Comparison of ENCODE assay signal across 9 mouse cellular contexts in genomic region chr15:12246360-12247158, GRCm38 (mm10). TPM values are rescaled to one million over a fixed set of nuclear protein-coding genes. Genes with fewer than 3 reads are reported as not detected.
DNase-seq lines count a peak whose midpoint lies in the region; ATAC-seq and TF ChIP-seq lines count a peak whose summit lies in the region.
"Had no signal": no experiment of that assay in that cellular context is flagged by ENCODE, and none has a peak within 500 bp of the region (broad histone marks: within the 10 kb centered on the region; RNA-seq: fewer than 3 reads in every experiment).

No protein-coding gene starts in this region.

- H3K27me3 ChIP-seq in hindbrain, embryonic 12.5 days = no peaks in the 10 kb centered on the region
- no peaks in the 10 kb centered on the region for H3K27me3 ChIP-seq in hindbrain, embryonic 11.5 days (ENCODE audit: control insufficient read depth, insufficient read depth, low read length)
- no peaks in the 10 kb centered on the region for H3K27me3 ChIP-seq in forebrain, postnatal 0 days (ENCODE audit: insufficient read depth, low read length)
- H3K27me3 ChIP-seq in midbrain, embryonic 11.5 days (ENCODE audit: control insufficient read depth, insufficient read depth, low read length) = no peaks in the 10 kb centered on the region

- H3K4me2 ChIP-seq in hindbrain, embryonic 12.5 days (replicated peaks) = no peak overlapping the region
- H3K4me2 ChIP-seq in hindbrain, embryonic 11.5 days (replicated peaks; ENCODE audit: low read depth, low read length) = no peak overlapping the region
- no peak overlapping the region for H3K4me2 ChIP-seq in forebrain, postnatal 0 days (ENCODE audit: low read depth)
- H3K4me2 ChIP-seq in midbrain, embryonic 11.5 days = no peak overlapping the region

- H3K4me1 ChIP-seq in hindbrain, embryonic 12.5 days = peaks cover 3% of the 10 kb centered on the region; the same call in 1 of the 2 replicates
- H3K4me1 ChIP-seq in hindbrain, embryonic 11.5 days (replicated peaks; ENCODE audit: control insufficient read depth, insufficient read depth, low read length) = no peaks in the 10 kb centered on the region
- no peaks in the 10 kb centered on the region for H3K4me1 ChIP-seq in forebrain, postnatal 0 days (ENCODE audit: insufficient read depth)
- H3K4me1 ChIP-seq in midbrain, embryonic 11.5 days (ENCODE audit: control insufficient read depth, insufficient read depth, low read length) = peaks cover 11% of the 10 kb centered on the region; the same call in 1 of the 2 replicates

- no peak overlapping the region for H3K9ac ChIP-seq in hindbrain, embryonic 12.5 days
- H3K9ac ChIP-seq in hindbrain, embryonic 11.5 days (ENCODE audit: low read depth, low read length) = no peak overlapping the region
- H3K9ac ChIP-seq in forebrain, postnatal 0 days = no peak overlapping the region
- H3K9ac ChIP-seq in midbrain, embryonic 11.5 days (ENCODE audit: low read length) = no peak overlapping the region

- no peak overlapping the region for H3K4me3 ChIP-seq in hindbrain, embryonic 12.5 days
- no peak overlapping the region for H3K4me3 ChIP-seq in hindbrain, embryonic 11.5 days (ENCODE audit: low read depth, low read length)
- H3K4me3 ChIP-seq in forebrain, postnatal 0 days (ENCODE audit: low read depth, low read length) = no peak overlapping the region
- H3K4me3 ChIP-seq in midbrain, embryonic 11.5 days (ENCODE audit: low read depth, low read length) = no peak overlapping the region

- H3K9me3 ChIP-seq in hindbrain, embryonic 12.5 days (replicated peaks) = no peaks in the 10 kb centered on the region
- no peaks in the 10 kb centered on the region for H3K9me3 ChIP-seq in hindbrain, embryonic 11.5 days (ENCODE audit: control insufficient read depth, low read length)
- no peaks in the 10 kb centered on the region for H3K9me3 ChIP-seq in forebrain, postnatal 0 days (ENCODE audit: low read length)
- no peaks in the 10 kb centered on the region for H3K9me3 ChIP-seq in midbrain, embryonic 11.5 days (ENCODE audit: control insufficient read depth, low read length)

- ATAC-seq in hindbrain, embryonic 12.5 days (ENCODE audit: low FRiP score) = 0 out of 2 replicates have a peak, but pooled peaks have one; percentile 48
- no peak for ATAC-seq in hindbrain, embryonic 11.5 days (ENCODE audit: low FRiP score)
- ATAC-seq in forebrain, postnatal 0 days = peak; percentile 29; the same call in 1 of the 2 replicates
- peak; percentile 94 for ATAC-seq in midbrain, embryonic 11.5 days (ENCODE audit: low FRiP score)

- 80% methylated on average over 11 of the region's 11 CpGs for WGBS in hindbrain, embryonic 12.5 days
- 80% methylated on average over 11 of the region's 11 CpGs for WGBS in hindbrain, embryonic 11.5 days
- 52% methylated on average over 11 of the region's 11 CpGs for WGBS in forebrain, postnatal 0 days
- WGBS in midbrain, embryonic 11.5 days = 48% methylated on average over 11 of the region's 11 CpGs

- DNase-seq in hindbrain, embryonic 11.5 days (ENCODE audit: low spot score) = no peak
- DNase-seq in R1 (ENCODE audit: low read depth, low spot score) = peak; percentile 90
- no peak for DNase-seq in forebrain, postnatal 0 days
- peak; percentile 85 for DNase-seq in midbrain, embryonic 11.5 days (ENCODE audit: low spot score, missing footprints)
- DNase-seq in ovary, postnatal 14 days (ENCODE audit: low spot score) = no peak
- no peak for DNase-seq in urinary bladder, postnatal 14 days (ENCODE audit: low spot score)
- no peak for DNase-seq in yolk sac, embryonic 10.5 days (ENCODE audit: low spot score)
- DNase-seq: cerebellum, postnatal 14 days had no signal

- H3K36me3 ChIP-seq in hindbrain, embryonic 12.5 days = peaks cover 29% of the 10 kb centered on the region
- H3K36me3 ChIP-seq in hindbrain, embryonic 11.5 days (ENCODE audit: control insufficient read depth, insufficient read depth, low read length) = 0 out of 2 replicates have a peak, but pooled peaks cover 6% of the 10 kb centered on the region
- H3K36me3 ChIP-seq in forebrain, postnatal 0 days (ENCODE audit: insufficient read depth) = peaks cover 27% of the 10 kb centered on the region
- H3K36me3 ChIP-seq in midbrain, embryonic 11.5 days (ENCODE audit: control insufficient read depth, insufficient read depth, low read length) = peaks cover 3% of the 10 kb centered on the region; the same call in 1 of the 2 replicates

- no peak for TF ChIP-seq CTCF in forebrain, postnatal 0 days (IDR thresholded peaks at IDR 0.05; ENCODE audit: low read depth)

- no peak overlapping the region for H3K27ac ChIP-seq in hindbrain, embryonic 12.5 days
- H3K27ac ChIP-seq in hindbrain, embryonic 11.5 days (ENCODE audit: low read depth, low read length) = no peak overlapping the region
- no peak overlapping the region for H3K27ac ChIP-seq in forebrain, postnatal 0 days (ENCODE audit: low read depth, low read length)
- H3K27ac ChIP-seq in midbrain, embryonic 11.5 days (ENCODE audit: low read depth, low read length) = no peak overlapping the region

RNA-seq across cellular contexts. Expression of gene Mtmr12, which starts 41.7 kb away (rescaled TPM):
- 16.5 and 16.6 TPM in 2 replicates for polyA plus RNA-seq in hindbrain, embryonic 12.5 days (2016; fragmentation: Nextera tagmentation; extraction: Ambion mirVana)
- 15.2 and 16.7 TPM in 2 replicates for polyA plus RNA-seq in hindbrain, embryonic 11.5 days (2014; fragmentation: Nextera tagmentation; extraction: Ambion mirVana)
- 10.0 and 13.1 TPM in 2 replicates for total RNA-seq in forebrain, postnatal 0 days (2014; rRNA removed)
- 4.3 and 5.5 TPM in 2 replicates for polyA plus RNA-seq in forebrain, postnatal 0 days (2015; fragmentation: Nextera tagmentation; extraction: Ambion mirVana)
- polyA plus RNA-seq in midbrain, embryonic 11.5 days (2014; fragmentation: Nextera tagmentation; extraction: Ambion mirVana) = 16.5 and 17.7 TPM in 2 replicates

Comparison
In these comparisons a context has a peak if more than half of its experiments do, and no peak if none do; other contexts are left out.
1. DNase-seq: peak in R1 (single experiment) and midbrain, embryonic 11.5 days (single experiment); none in hindbrain, embryonic 11.5 days (single experiment), forebrain, postnatal 0 days (single experiment), ovary, postnatal 14 days (single experiment), urinary bladder, postnatal 14 days (single experiment) and yolk sac, embryonic 10.5 days (single experiment).